In the genomic region with DNA sequence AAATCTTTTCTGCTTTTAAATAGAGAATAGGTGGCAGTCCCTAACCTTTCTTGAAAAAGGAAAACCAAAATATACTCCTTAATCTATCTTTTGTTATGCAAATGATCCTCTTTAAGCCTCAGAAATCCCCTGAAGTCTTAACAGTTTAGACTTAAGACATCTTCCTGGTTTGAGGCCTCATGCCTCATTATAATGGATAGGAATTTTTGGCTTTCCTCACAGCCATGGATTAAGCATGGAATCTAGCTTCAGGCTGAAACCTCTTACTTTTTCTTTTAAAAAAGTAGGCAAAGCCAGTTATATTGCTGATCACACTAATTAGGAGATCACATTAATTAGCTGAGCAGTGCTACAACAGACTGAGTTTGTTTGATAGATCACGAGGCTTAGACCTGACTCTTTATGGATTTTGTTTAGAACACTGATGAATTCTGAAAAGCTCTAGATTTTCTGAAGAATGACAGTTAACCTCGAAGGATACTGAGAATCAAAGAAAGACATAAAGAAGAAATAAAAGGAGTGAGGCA, we compare ENCODE assay signal across 21 mouse cellular contexts.
DNase-seq lines count a peak whose midpoint lies in the region; ATAC-seq and TF ChIP-seq lines count a peak whose summit lies in the region.
"Had no signal": no experiment of that assay in that cellular context is flagged by ENCODE, and none has a peak within 500 bp of the region (broad histone marks: within the 10 kb centered on the region; RNA-seq: fewer than 3 reads in every experiment).

No protein-coding gene starts in this region.

- CTCF ChIA-PET in Patski (lab: Charles Lee): interaction anchor here (1.4 kb wide), 1 partner anchor 977 kb away, joined by 3 read pairs; no protein-coding TSS in a partner anchor

- peak; percentile 2 for DNase-seq in embryo, embryonic 10.5 days (ENCODE audit: low spot score)
- DNase-seq in embryo, embryonic 11 days: no peak
- peak; percentile 43 for DNase-seq in Patski (ENCODE audit: low read depth, low spot score)
- peak; percentile 45 for DNase-seq in midbrain, embryonic 14.5 days
- DNase-seq in cerebellum, adult 11 months: no peak
- DNase-seq in right cerebral cortex, postnatal 14 days: no peak
- no peak for DNase-seq in cerebellum, adult 9-10 months
- DNase-seq: adrenal gland, postnatal 25 days; cerebellum, adult 2 months; cerebellum, postnatal 25 days; heart, postnatal 14 days; kidney, adult 8-10 months; thymus, adult 2 months; thymus, postnatal 36 days had no signal

- peaks cover 3% of the 10 kb centered on the region; the same call in 1 of the 2 replicates for H3K4me1 ChIP-seq in forebrain, embryonic 16.5 days (replicated peaks; ENCODE audit: control insufficient read depth, insufficient read depth, low read length)
- 0 out of 2 replicates have a peak, but pooled peaks cover 4% of the 10 kb centered on the region for H3K4me1 ChIP-seq in midbrain, embryonic 14.5 days (ENCODE audit: control insufficient read depth, insufficient read depth, low read length)
- H3K4me1 ChIP-seq: limb, embryonic 13.5 days; lung, embryonic 15.5 days; neural tube, embryonic 13.5 days had no signal

- H3K9me3 ChIP-seq in forebrain, embryonic 16.5 days (ENCODE audit: control insufficient read depth, low read length): no peaks in the 10 kb centered on the region
- no peaks in the 10 kb centered on the region for H3K9me3 ChIP-seq in midbrain, embryonic 14.5 days (ENCODE audit: control insufficient read depth, low read length)
- H3K9me3 ChIP-seq: limb, embryonic 13.5 days; lung, embryonic 15.5 days; neural tube, embryonic 13.5 days had no signal

- in situ Hi-C loops in Patski (cut with MboI; ENCODE audit: low pct_unique_long_range_greater_than_20kb): no loop called here

- peaks cover 4% of the 10 kb centered on the region for H3K27me3 ChIP-seq in Patski
- no peaks in the 10 kb centered on the region for H3K27me3 ChIP-seq in forebrain, embryonic 16.5 days (replicated peaks; ENCODE audit: control insufficient read depth, insufficient read depth, low read length)
- H3K27me3 ChIP-seq in midbrain, embryonic 14.5 days (ENCODE audit: control insufficient read depth, insufficient read depth, low read length): no peaks in the 10 kb centered on the region
- H3K27me3 ChIP-seq: limb, embryonic 13.5 days; lung, embryonic 15.5 days; neural tube, embryonic 13.5 days had no signal

- peak; percentile 93 for ATAC-seq in Patski
- peak; percentile 38; the same call in 1 of the 2 replicates for ATAC-seq in forebrain, embryonic 16.5 days
- ATAC-seq in midbrain, embryonic 14.5 days (ENCODE audit: low FRiP score, low TSS enrichment): no peak
- ATAC-seq: hindbrain, embryonic 16.5 days had no signal

- H3K9ac ChIP-seq in forebrain, embryonic 16.5 days (replicated peaks; ENCODE audit: low read depth, low read length): no peak overlapping the region
- no peak overlapping the region for H3K9ac ChIP-seq in midbrain, embryonic 14.5 days (replicated peaks; ENCODE audit: low read length)
- H3K9ac ChIP-seq: limb, embryonic 13.5 days; lung, embryonic 15.5 days; neural tube, embryonic 13.5 days had no signal

- H3K4me2 ChIP-seq in forebrain, embryonic 16.5 days (ENCODE audit: low read length): no peak overlapping the region
- H3K4me2 ChIP-seq in midbrain, embryonic 14.5 days (ENCODE audit: low read length): no peak overlapping the region
- H3K4me2 ChIP-seq: limb, embryonic 13.5 days; liver, embryonic 11.5 days; lung, embryonic 15.5 days; neural tube, embryonic 13.5 days had no signal

- no peak overlapping the region for H3K27ac ChIP-seq in forebrain, embryonic 16.5 days (ENCODE audit: low read length)
- H3K27ac ChIP-seq in midbrain, embryonic 14.5 days (replicated peaks; ENCODE audit: low read depth, low read length): no peak overlapping the region
- H3K27ac ChIP-seq: kidney, postnatal 0 days; limb, embryonic 13.5 days; lung, embryonic 15.5 days; neural tube, embryonic 13.5 days had no signal

- H3K4me3 ChIP-seq in forebrain, embryonic 16.5 days (replicated peaks; ENCODE audit: low read length): no peak overlapping the region
- no peak overlapping the region for H3K4me3 ChIP-seq in midbrain, embryonic 14.5 days (replicated peaks; ENCODE audit: low read depth, low read length)
- H3K4me3 ChIP-seq: limb, embryonic 13.5 days; lung, embryonic 15.5 days; neural tube, embryonic 13.5 days had no signal

- POLR2A ChIA-PET in Patski (lab: Charles Lee): no interaction called here

- no peak for TF ChIP-seq CTCF in Patski (IDR thresholded peaks at IDR 0.05)

- WGBS in forebrain, embryonic 16.5 days: 1% methylated on average over 2 of the region's 2 CpGs
- WGBS in midbrain, embryonic 14.5 days: 11% methylated on average over 2 of the region's 2 CpGs

- H3K36me3 ChIP-seq in forebrain, embryonic 16.5 days (ENCODE audit: control insufficient read depth, insufficient read depth): no peaks in the 10 kb centered on the region
- H3K36me3 ChIP-seq in midbrain, embryonic 14.5 days (ENCODE audit: control insufficient read depth, insufficient read depth, low read length): no peaks in the 10 kb centered on the region
- H3K36me3 ChIP-seq: limb, embryonic 13.5 days; lung, embryonic 15.5 days; neural tube, embryonic 13.5 days had no signal

Comparison
In these comparisons a context has a peak if more than half of its experiments do, and no peak if none do; other contexts are left out.
1. DNase-seq: peak in embryo, embryonic 10.5 days (single experiment), Patski (single experiment) and midbrain, embryonic 14.5 days (single experiment); none in embryo, embryonic 11 days (single experiment), cerebellum, adult 11 months (single experiment), right cerebral cortex, postnatal 14 days (single experiment) and cerebellum, adult 9-10 months (single experiment).